Mouse (Mus musculus): ENCODE measurements around the gene Ssh2. TPM values are rescaled to one million over a fixed set of nuclear protein-coding genes. Genes with fewer than 3 reads are reported as not detected.

The Ssh2 gene
- polyA plus RNA-seq, 1 experiment: 6.1 TPM

- no peaks in the 10 kb centered on the region for H3K27me3 ChIP-seq (ENCODE audit: control insufficient read depth, insufficient read depth, low read length, poor library complexity, severe bottlenecking)
- H3K4me3 ChIP-seq (ENCODE audit: low read depth, low read length): no peak overlapping the region
- no peaks in the 10 kb centered on the region for H3K36me3 ChIP-seq (ENCODE audit: control insufficient read depth, insufficient read depth, low read length, poor library complexity, severe bottlenecking)
- TF ChIP-seq POLR2A (IDR thresholded peaks at IDR 0.05; ENCODE audit: insufficient read depth, low read length) (no peak), EP300 (IDR thresholded peaks at IDR 0.05; ENCODE audit: insufficient read depth, low read depth, low read length) (no peak), CTCF (IDR thresholded peaks at IDR 0.05; ENCODE audit: low read depth, low read length) (no peak)
- H3K4me1 ChIP-seq (ENCODE audit: control insufficient read depth, insufficient read depth, low read length): no peaks in the 10 kb centered on the region
- no peak overlapping the region for H3K9ac ChIP-seq (ENCODE audit: low read depth, poor library complexity, severe bottlenecking)
- no peaks in the 10 kb centered on the region for H3K9me3 ChIP-seq (replicated peaks; ENCODE audit: control insufficient read depth, insufficient read depth, low read length, poor library complexity, severe bottlenecking)
- no peak overlapping the region for H3K27ac ChIP-seq (ENCODE audit: insufficient read depth, low read length)
Observed at GRCm38 (mm10) chr11:77428446-77428845, 212.4 kb downstream of the Ssh2 start.

DNA sequence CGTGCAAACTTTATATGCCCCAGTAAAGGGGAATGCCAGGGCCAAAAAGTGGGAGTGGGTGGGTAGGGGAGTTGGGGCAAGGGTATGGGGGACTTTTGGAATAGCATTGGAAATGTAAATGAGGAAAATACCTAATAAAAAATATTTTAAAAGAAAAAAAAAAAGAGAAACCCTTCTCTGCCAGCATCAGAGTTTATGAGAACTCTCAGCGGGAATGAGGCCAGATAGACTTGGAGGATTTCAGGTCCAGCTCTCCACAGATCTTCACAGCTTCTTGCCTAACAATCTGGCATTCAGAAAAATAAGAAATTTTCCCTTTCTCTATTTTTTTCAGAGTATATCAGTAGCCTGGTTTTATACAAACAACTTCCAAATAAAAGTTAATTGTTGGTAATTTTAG lies 220.9 kb downstream of the Ssh2 start:
- Histone ChIP-seq H3K27me3 (ENCODE audit: control insufficient read depth, insufficient read depth, low read length, poor library complexity, severe bottlenecking) (no peaks in the 10 kb centered on the region), H3K9me3 (replicated peaks; ENCODE audit: control insufficient read depth, insufficient read depth, low read length, poor library complexity, severe bottlenecking) (no peaks in the 10 kb centered on the region), H3K4me3 (ENCODE audit: low read depth, low read length) (no peak overlapping the region), H3K36me3 (ENCODE audit: control insufficient read depth, insufficient read depth, low read length, poor library complexity, severe bottlenecking) (no peaks in the 10 kb centered on the region), H3K4me1 (ENCODE audit: control insufficient read depth, insufficient read depth, low read length) (no peaks in the 10 kb centered on the region), H3K9ac (ENCODE audit: low read depth, poor library complexity, severe bottlenecking) (no peak overlapping the region), H3K27ac (ENCODE audit: insufficient read depth, low read length) (no peak overlapping the region)
- TF ChIP-seq POLR2A (IDR thresholded peaks at IDR 0.05; ENCODE audit: insufficient read depth, low read length) (no peak), EP300 (IDR thresholded peaks at IDR 0.05; ENCODE audit: insufficient read depth, low read depth, low read length) (no peak), CTCF (IDR thresholded peaks at IDR 0.05; ENCODE audit: low read depth, low read length) (no peak)

DNA sequence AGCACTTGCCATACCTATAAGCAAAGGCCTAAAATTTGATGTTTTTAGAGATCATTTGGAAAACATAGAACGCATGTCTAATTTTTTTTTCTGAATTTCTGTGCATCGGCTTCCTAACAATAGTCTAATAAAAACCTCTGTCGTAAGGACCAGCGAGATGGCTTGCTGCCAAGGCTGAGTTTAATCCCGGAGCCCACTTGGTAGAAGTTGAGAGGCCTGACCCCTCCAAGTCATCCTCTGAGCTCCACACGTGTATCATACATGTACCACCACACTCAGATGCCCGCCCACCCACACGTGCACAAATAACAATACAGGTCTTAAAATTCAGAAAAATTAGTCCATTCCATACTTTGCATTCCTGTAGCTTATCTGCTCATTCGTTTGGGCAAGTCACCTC lies 224.0 kb downstream of the Ssh2 start:
- no peak overlapping the region for H3K27ac ChIP-seq (ENCODE audit: insufficient read depth, low read length)
- TF ChIP-seq CTCF (IDR thresholded peaks at IDR 0.05; ENCODE audit: low read depth, low read length): no peak
- TF ChIP-seq POLR2A (IDR thresholded peaks at IDR 0.05; ENCODE audit: insufficient read depth, low read length): no peak
- no peak for TF ChIP-seq EP300 (IDR thresholded peaks at IDR 0.05; ENCODE audit: insufficient read depth, low read depth, low read length)
- no peaks in the 10 kb centered on the region for H3K27me3 ChIP-seq (ENCODE audit: control insufficient read depth, insufficient read depth, low read length, poor library complexity, severe bottlenecking)
- no peak overlapping the region for H3K9ac ChIP-seq (ENCODE audit: low read depth, poor library complexity, severe bottlenecking)
- H3K4me1 ChIP-seq (ENCODE audit: control insufficient read depth, insufficient read depth, low read length): no peaks in the 10 kb centered on the region
- H3K9me3 ChIP-seq (replicated peaks; ENCODE audit: control insufficient read depth, insufficient read depth, low read length, poor library complexity, severe bottlenecking): no peaks in the 10 kb centered on the region
- no peaks in the 10 kb centered on the region for H3K36me3 ChIP-seq (ENCODE audit: control insufficient read depth, insufficient read depth, low read length, poor library complexity, severe bottlenecking)
- H3K4me3 ChIP-seq (ENCODE audit: low read depth, low read length): no peak overlapping the region

DNA sequence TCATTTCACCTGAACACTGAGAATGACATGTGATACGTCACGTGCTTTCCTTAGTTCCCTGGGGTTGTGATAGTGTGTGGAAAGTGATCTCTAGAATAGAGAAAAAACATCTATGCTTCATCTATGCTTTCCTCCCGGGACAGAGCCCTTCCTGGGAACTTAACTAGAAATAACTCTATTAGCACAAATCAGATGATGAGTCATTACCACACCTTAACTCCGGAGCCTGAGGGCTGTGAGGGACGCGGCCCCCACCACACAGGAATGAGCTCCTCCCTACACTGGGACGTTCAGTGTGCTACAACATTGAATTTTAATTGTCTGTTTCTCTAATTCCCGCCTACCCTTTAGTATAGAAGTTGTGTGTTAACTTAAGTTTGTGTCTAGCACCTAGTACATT lies 224.9 kb downstream of the Ssh2 start:
- Histone ChIP-seq H3K4me1 (ENCODE audit: control insufficient read depth, insufficient read depth, low read length) (no peaks in the 10 kb centered on the region), H3K4me3 (ENCODE audit: low read depth, low read length) (no peak overlapping the region), H3K36me3 (ENCODE audit: control insufficient read depth, insufficient read depth, low read length, poor library complexity, severe bottlenecking) (no peaks in the 10 kb centered on the region), H3K27me3 (ENCODE audit: control insufficient read depth, insufficient read depth, low read length, poor library complexity, severe bottlenecking) (no peaks in the 10 kb centered on the region), H3K9me3 (replicated peaks; ENCODE audit: control insufficient read depth, insufficient read depth, low read length, poor library complexity, severe bottlenecking) (no peaks in the 10 kb centered on the region), H3K27ac (ENCODE audit: insufficient read depth, low read length) (no peak overlapping the region), H3K9ac (ENCODE audit: low read depth, poor library complexity, severe bottlenecking) (no peak overlapping the region)
- no peak for TF ChIP-seq CTCF (IDR thresholded peaks at IDR 0.05; ENCODE audit: low read depth, low read length)
- no peak for TF ChIP-seq EP300 (IDR thresholded peaks at IDR 0.05; ENCODE audit: insufficient read depth, low read depth, low read length)
- TF ChIP-seq POLR2A (IDR thresholded peaks at IDR 0.05; ENCODE audit: insufficient read depth, low read length): no peak

DNA sequence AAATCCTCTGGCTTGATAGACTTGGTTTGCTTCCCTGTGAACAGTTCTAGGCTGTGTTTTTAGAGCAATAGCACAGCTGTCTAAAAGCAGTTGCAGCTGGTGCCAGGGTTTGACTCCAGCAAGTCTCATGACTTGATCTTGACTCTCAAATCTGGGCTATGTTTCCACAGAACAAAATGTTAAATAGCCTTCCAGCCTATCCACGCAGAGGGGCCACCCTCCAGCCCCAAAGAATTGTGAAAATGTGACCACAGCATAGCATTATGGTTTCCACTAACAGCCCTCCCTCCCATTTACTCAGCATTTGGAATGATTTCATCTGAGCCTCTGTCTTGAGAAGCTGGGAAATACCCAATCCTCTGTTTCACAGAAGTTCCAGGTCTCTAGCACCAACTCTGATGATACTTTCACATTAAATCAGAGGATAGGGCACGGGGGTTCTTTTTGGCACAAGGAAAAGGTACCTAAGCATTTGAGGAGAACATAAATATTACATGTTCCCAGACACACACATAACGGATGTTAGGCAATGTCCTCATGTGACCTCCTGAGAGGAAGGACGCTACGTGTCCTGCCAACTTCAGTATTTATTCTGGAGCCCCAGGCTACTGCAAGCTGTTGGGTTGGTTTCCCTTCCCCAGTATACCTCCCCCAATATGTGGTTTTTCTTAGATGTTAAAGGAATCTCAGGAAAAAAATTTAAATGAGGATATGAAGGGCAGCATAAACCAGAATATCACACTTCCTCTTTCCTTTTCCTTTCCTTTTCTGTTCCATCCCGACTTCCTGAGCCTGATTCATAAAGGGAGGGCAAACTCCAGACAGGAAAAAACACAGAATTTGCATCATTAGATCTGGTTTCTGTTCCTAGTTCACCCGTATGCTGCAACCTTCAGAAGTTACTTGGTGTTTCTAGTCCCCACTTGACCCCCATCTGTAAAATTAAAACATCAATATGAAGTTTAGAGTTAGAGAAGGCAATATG lies 226.4 kb downstream of the Ssh2 start:
- no peak for TF ChIP-seq EP300 (IDR thresholded peaks at IDR 0.05; ENCODE audit: insufficient read depth, low read depth, low read length)
- TF ChIP-seq POLR2A (IDR thresholded peaks at IDR 0.05; ENCODE audit: insufficient read depth, low read length): no peak
- TF ChIP-seq CTCF (IDR thresholded peaks at IDR 0.05; ENCODE audit: low read depth, low read length): no peak
- H3K4me3 ChIP-seq (ENCODE audit: low read depth, low read length): no peak overlapping the region
- H3K36me3 ChIP-seq (ENCODE audit: control insufficient read depth, insufficient read depth, low read length, poor library complexity, severe bottlenecking): no peaks in the 10 kb centered on the region
- H3K27ac ChIP-seq (ENCODE audit: insufficient read depth, low read length): no peak overlapping the region
- H3K9me3 ChIP-seq (replicated peaks; ENCODE audit: control insufficient read depth, insufficient read depth, low read length, poor library complexity, severe bottlenecking): no peaks in the 10 kb centered on the region
- no peaks in the 10 kb centered on the region for H3K27me3 ChIP-seq (ENCODE audit: control insufficient read depth, insufficient read depth, low read length, poor library complexity, severe bottlenecking)
- H3K4me1 ChIP-seq (ENCODE audit: control insufficient read depth, insufficient read depth, low read length): no peaks in the 10 kb centered on the region
- H3K9ac ChIP-seq (ENCODE audit: low read depth, poor library complexity, severe bottlenecking): no peak overlapping the region

DNA sequence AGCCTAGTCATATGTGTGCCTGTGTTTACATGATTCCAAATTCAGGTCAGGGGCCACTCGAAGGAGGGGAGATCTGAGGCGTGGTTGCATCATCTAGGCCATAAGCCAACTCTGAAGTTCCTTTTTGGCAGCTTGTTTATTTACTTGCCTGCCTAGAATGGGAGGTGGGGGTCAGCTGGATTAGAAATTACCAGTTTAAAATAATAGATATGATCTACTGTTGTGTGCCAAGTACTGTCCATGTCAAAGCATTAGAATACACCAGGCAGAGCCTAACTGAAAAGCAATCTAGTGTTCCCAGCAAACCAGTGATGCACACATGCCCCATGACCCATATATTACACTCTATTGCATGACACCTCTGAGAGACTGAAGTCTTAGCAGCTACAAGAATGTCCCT lies 228.9 kb downstream of the Ssh2 start:
- H3K4me3 ChIP-seq (ENCODE audit: low read depth, low read length): no peak overlapping the region
- no peaks in the 10 kb centered on the region for H3K4me1 ChIP-seq (ENCODE audit: control insufficient read depth, insufficient read depth, low read length)
- no peaks in the 10 kb centered on the region for H3K9me3 ChIP-seq (replicated peaks; ENCODE audit: control insufficient read depth, insufficient read depth, low read length, poor library complexity, severe bottlenecking)
- no peaks in the 10 kb centered on the region for H3K27me3 ChIP-seq (ENCODE audit: control insufficient read depth, insufficient read depth, low read length, poor library complexity, severe bottlenecking)
- no peaks in the 10 kb centered on the region for H3K36me3 ChIP-seq (ENCODE audit: control insufficient read depth, insufficient read depth, low read length, poor library complexity, severe bottlenecking)
- H3K27ac ChIP-seq (ENCODE audit: insufficient read depth, low read length): no peak overlapping the region
- TF ChIP-seq POLR2A (IDR thresholded peaks at IDR 0.05; ENCODE audit: insufficient read depth, low read length) (no peak), EP300 (IDR thresholded peaks at IDR 0.05; ENCODE audit: insufficient read depth, low read depth, low read length) (no peak), CTCF (IDR thresholded peaks at IDR 0.05; ENCODE audit: low read depth, low read length) (no peak)
- no peak overlapping the region for H3K9ac ChIP-seq (ENCODE audit: low read depth, poor library complexity, severe bottlenecking)
